Comparison of ENCODE assay signal across 15 mouse cellular contexts in the genomic region with DNA sequence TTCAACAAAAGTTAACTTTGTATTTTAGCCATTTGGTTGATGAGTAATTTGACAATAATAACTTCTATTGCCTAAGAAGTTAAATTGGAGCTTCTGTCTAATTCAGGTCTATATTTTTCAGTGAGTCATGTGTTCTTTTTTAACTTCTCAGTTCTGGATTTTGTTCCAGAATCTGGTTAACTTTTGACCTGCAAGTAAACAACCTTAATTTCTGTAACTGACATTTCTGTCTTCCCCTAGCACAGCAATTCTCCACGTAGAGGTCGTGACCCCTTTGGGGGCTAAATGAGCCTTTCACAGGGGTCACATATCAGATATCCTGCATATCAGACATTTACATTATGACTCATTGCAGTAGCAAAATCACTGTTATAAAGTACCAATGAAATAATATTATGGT.
DNase-seq lines count a peak whose midpoint lies in the region; ATAC-seq and TF ChIP-seq lines count a peak whose summit lies in the region.
"Had no signal": no experiment of that assay in that cellular context is flagged by ENCODE, and none has a peak within 500 bp of the region (broad histone marks: within the 10 kb centered on the region; RNA-seq: fewer than 3 reads in every experiment).

No protein-coding gene starts in this region.

- no peak for ATAC-seq in embryonic facial prominence, embryonic 15.5 days (ENCODE audit: insufficient number of reproducible peaks, low FRiP score, low TSS enrichment, low read depth)
- no peak for ATAC-seq in hindbrain, embryonic 16.5 days
- no peak for ATAC-seq in midbrain, embryonic 16.5 days
- ATAC-seq: inflammation-experienced regulatory T-cells, adult 6 months had no signal

- no peaks in the 10 kb centered on the region for H3K36me3 ChIP-seq in embryonic facial prominence, embryonic 15.5 days
- no peaks in the 10 kb centered on the region for H3K36me3 ChIP-seq in hindbrain, embryonic 16.5 days (ENCODE audit: control insufficient read depth, insufficient read depth, low read length)
- no peaks in the 10 kb centered on the region for H3K36me3 ChIP-seq in midbrain, embryonic 16.5 days (ENCODE audit: control insufficient read depth, insufficient read depth, low read length)
- H3K36me3 ChIP-seq: heart, embryonic 15.5 days; liver, embryonic 13.5 days had no signal

- DNase-seq in layer of hippocampus, adult 2 months (ENCODE audit: low spot score in 2 of 2): no peak
- no peak for DNase-seq in layer of hippocampus, postnatal 36 days
- no peak for DNase-seq in urinary bladder, adult 18-20 months (ENCODE audit: low spot score in 2 of 2)
- no peak for DNase-seq in thymus, postnatal 10 days (ENCODE audit: low spot score in 2 of 2)
- DNase-seq in cerebellum, postnatal 36 days: no peak
- DNase-seq: gastrocnemius, postnatal 14 days; kidney, postnatal 14 days; liver, embryonic 13.5 days; retina, postnatal 1 day; spleen, adult 18-20 months had no signal

- WGBS in embryonic facial prominence, embryonic 15.5 days: 32% methylated on average over 2 of the region's 2 CpGs
- WGBS in hindbrain, embryonic 16.5 days: 52% methylated on average over 2 of the region's 2 CpGs
- WGBS in midbrain, embryonic 16.5 days: 68% methylated on average over 2 of the region's 2 CpGs

- no peak overlapping the region for H3K4me2 ChIP-seq in embryonic facial prominence, embryonic 15.5 days (replicated peaks)
- H3K4me2 ChIP-seq in hindbrain, embryonic 16.5 days (ENCODE audit: low read length): peak overlapping the region; percentile 58; the same call in 1 of the 2 replicates
- no peak overlapping the region for H3K4me2 ChIP-seq in midbrain, embryonic 16.5 days (ENCODE audit: low read length)
- H3K4me2 ChIP-seq: liver, embryonic 13.5 days had no signal

- peaks cover 41% of the 10 kb centered on the region for H3K4me1 ChIP-seq in embryonic facial prominence, embryonic 15.5 days
- peaks cover 19% of the 10 kb centered on the region for H3K4me1 ChIP-seq in hindbrain, embryonic 16.5 days (ENCODE audit: control insufficient read depth, insufficient read depth, low read depth, low read length)
- H3K4me1 ChIP-seq in midbrain, embryonic 16.5 days (ENCODE audit: control insufficient read depth, insufficient read depth, low read length): peaks cover 25% of the 10 kb centered on the region
- H3K4me1 ChIP-seq: liver, embryonic 13.5 days had no signal

- H3K27ac ChIP-seq in layer of hippocampus, adult 2 months: peak overlapping the region; percentile 79
- H3K27ac ChIP-seq in embryonic facial prominence, embryonic 15.5 days (replicated peaks): peak overlapping the region; percentile 91
- H3K27ac ChIP-seq in hindbrain, embryonic 16.5 days (ENCODE audit: low read depth, low read length): no peak overlapping the region
- 0 out of 2 replicates have a peak overlapping the region, but pooled peaks have one; percentile 72 for H3K27ac ChIP-seq in midbrain, embryonic 16.5 days (ENCODE audit: low read length)
- H3K27ac ChIP-seq: liver, embryonic 13.5 days had no signal

- H3K4me3 ChIP-seq in layer of hippocampus, adult 2 months: no peak overlapping the region
- H3K4me3 ChIP-seq in embryonic facial prominence, embryonic 15.5 days (replicated peaks): no peak overlapping the region
- no peak overlapping the region for H3K4me3 ChIP-seq in hindbrain, embryonic 16.5 days (ENCODE audit: low read length)
- no peak overlapping the region for H3K4me3 ChIP-seq in midbrain, embryonic 16.5 days (ENCODE audit: low read depth, low read length)
- H3K4me3 ChIP-seq: liver, embryonic 13.5 days had no signal

- H3K27me3 ChIP-seq in embryonic facial prominence, embryonic 15.5 days: no peaks in the 10 kb centered on the region
- no peaks in the 10 kb centered on the region for H3K27me3 ChIP-seq in hindbrain, embryonic 16.5 days (replicated peaks; ENCODE audit: control insufficient read depth, insufficient read depth, low read length)
- no peaks in the 10 kb centered on the region for H3K27me3 ChIP-seq in midbrain, embryonic 16.5 days (ENCODE audit: control insufficient read depth, insufficient read depth, low read depth, low read length)
- H3K27me3 ChIP-seq: heart, embryonic 15.5 days; liver, embryonic 13.5 days had no signal

- no peak overlapping the region for H3K9ac ChIP-seq in embryonic facial prominence, embryonic 15.5 days
- H3K9ac ChIP-seq in hindbrain, embryonic 16.5 days (ENCODE audit: low read depth, low read length): no peak overlapping the region
- no peak overlapping the region for H3K9ac ChIP-seq in midbrain, embryonic 16.5 days (ENCODE audit: low read depth, low read length)
- H3K9ac ChIP-seq: liver, embryonic 13.5 days had no signal

- TF ChIP-seq CTCF in layer of hippocampus, adult 2 months (conservative IDR thresholded peaks at IDR 0.05): no peak

- H3K9me3 ChIP-seq in embryonic facial prominence, embryonic 15.5 days (replicated peaks): no peaks in the 10 kb centered on the region
- H3K9me3 ChIP-seq in hindbrain, embryonic 16.5 days (ENCODE audit: control insufficient read depth, low read length): no peaks in the 10 kb centered on the region
- no peaks in the 10 kb centered on the region for H3K9me3 ChIP-seq in midbrain, embryonic 16.5 days (replicated peaks; ENCODE audit: control insufficient read depth, low read length, poor library complexity, severe bottlenecking)
- H3K9me3 ChIP-seq: heart, embryonic 15.5 days; liver, embryonic 13.5 days had no signal
